Mouse (Mus musculus) embryonic facial prominence, embryonic 12.5 days (tissue): ENCODE data around the gene Nbea. TPM values are rescaled to one million over a fixed set of nuclear protein-coding genes. Genes with fewer than 3 reads are reported as not detected.

Experiments
- ATAC-seq: fragments of 200-750 bp; cut with Nextera tagmentation; 2 replicates; pipeline ENCODE4 v1.8.0; 2017; ENCODE audit not compliant: insufficient number of reproducible peaks, insufficient read depth, low FRiP score, low TSS enrichment
- H3K27ac ChIP-seq: fragments of 300-500 bp; sonication (generic); 2 replicates; pipeline ENCODE4 v1.5.1; 2016; ENCODE audit warnings: mild to moderate bottlenecking
- H3K27me3 ChIP-seq: fragments of 300-500 bp; sonication (generic); 2 replicates; pipeline ENCODE4 v1.6.1; 2016; ENCODE audit warnings: mild to moderate bottlenecking, moderate library complexity
- H3K36me3 ChIP-seq: fragments of 300-500 bp; sonication (generic); 2 replicates; pipeline ENCODE4 v1.6.1; 2016; ENCODE audit warnings: mild to moderate bottlenecking
- H3K4me1 ChIP-seq: fragments of 300-500 bp; sonication (generic); 2 replicates; pipeline ENCODE4 v1.6.1; 2016
- H3K4me2 ChIP-seq: fragments of 300-500 bp; sonication (generic); replicated peaks from 2 replicates; pipeline ENCODE4 v1.6.1; 2016; ENCODE audit warnings: mild to moderate bottlenecking, moderate library complexity
- H3K4me3 ChIP-seq: fragments of 300-500 bp; sonication (generic); 2 replicates; pipeline ENCODE4 v1.5.1; 2016; ENCODE audit warnings: mild to moderate bottlenecking
- H3K9ac ChIP-seq: fragments of 300-500 bp; sonication (generic); 2 replicates; pipeline ENCODE4 v1.6.1; 2016; ENCODE audit warnings: mild to moderate bottlenecking, moderate library complexity
- H3K9me3 ChIP-seq: fragments of 300-500 bp; sonication (generic); 2 replicates; pipeline ENCODE4 v1.6.1; 2016; ENCODE audit warnings: mild to moderate bottlenecking, moderate library complexity
- WGBS: fragments of 180-500 bp; shearing (Covaris S2); methylation state at CpG from one replicate; pipeline ENCODE4 v1.1.7; 2016; 5-methylcytosine and 5-hydroxymethylcytosine counted together
- polyA plus RNA-seq: library from polyadenylated mRNA; unstranded; fragments of >200 nt; fragmentation: Nextera tagmentation; extraction: Ambion mirVana; gene quantifications from 2 replicates; pipeline ENCODE4 v1.2.1, GENCODE M21; 2016

Nbea gene
- polyA plus RNA-seq, 1 experiment from 2014 or later: 24.2 TPM

GRCm38 (mm10) chr3:55889227-55889626 is 294.3 kb downstream of the Nbea start:
- no peak for ATAC-seq
- Histone ChIP-seq H3K9me3 (no peaks in the 10 kb centered on the region), H3K27ac (peak overlapping the region; percentile 12; the same call in 1 of the 2 replicates), H3K4me2 (no peak overlapping the region), H3K9ac (no peak overlapping the region), H3K4me1 (peaks cover 8% of the 10 kb centered on the region; the same call in 1 of the 2 replicates), H3K27me3 (no peaks in the 10 kb centered on the region), H3K36me3 (no peaks in the 10 kb centered on the region), H3K4me3 (no peak overlapping the region)
- 49% methylated on average over 4 of the region's 4 CpGs for WGBS

- WGBS: 58% methylated on average over 2 of the region's 2 CpGs
- Histone ChIP-seq H3K27me3 (no peaks in the 10 kb centered on the region), H3K4me2 (no peak overlapping the region), H3K9me3 (no peaks in the 10 kb centered on the region), H3K9ac (no peak overlapping the region), H3K36me3 (no peaks in the 10 kb centered on the region), H3K4me3 (no peak overlapping the region), H3K27ac (no peak overlapping the region), H3K4me1 (peaks cover 8% of the 10 kb centered on the region; the same call in 1 of the 2 replicates)
- ATAC-seq: no peak
Measured at GRCm38 (mm10) chr3:55887829-55888210, 295.7 kb downstream of the Nbea start.

GRCm38 (mm10) chr3:55887193-55887828 is 296.2 kb downstream of the Nbea start:
- Histone ChIP-seq H3K4me3 (no peak overlapping the region), H3K4me1 (peaks cover 8% of the 10 kb centered on the region; the same call in 1 of the 2 replicates), H3K27me3 (no peaks in the 10 kb centered on the region), H3K9me3 (no peaks in the 10 kb centered on the region), H3K27ac (no peak overlapping the region), H3K4me2 (no peak overlapping the region), H3K36me3 (no peaks in the 10 kb centered on the region), H3K9ac (no peak overlapping the region)
- 62% methylated on average over 10 of the region's 10 CpGs for WGBS
- ATAC-seq: no peak

GRCm38 (mm10) chr3:55872944-55873924 is 310.3 kb downstream of the Nbea start:
- Histone ChIP-seq H3K9ac (no peak overlapping the region), H3K4me3 (no peak overlapping the region), H3K9me3 (no peaks in the 10 kb centered on the region), H3K27ac (no peak overlapping the region), H3K36me3 (no peaks in the 10 kb centered on the region), H3K27me3 (no peaks in the 10 kb centered on the region), H3K4me2 (no peak overlapping the region), H3K4me1 (no peaks in the 10 kb centered on the region)
- no peak for ATAC-seq
- 59% methylated on average over 5 of the region's 5 CpGs for WGBS

GRCm38 (mm10) chr3:55852488-55852887 is 331.0 kb downstream of the Nbea start:
- H3K36me3 ChIP-seq: peaks cover 7% of the 10 kb centered on the region; the same call in 1 of the 2 replicates
- WGBS: 91% methylated on average over 7 of the region's 7 CpGs
- H3K9ac ChIP-seq: no peak overlapping the region
- no peak overlapping the region for H3K4me3 ChIP-seq
- ATAC-seq: no peak
- no peaks in the 10 kb centered on the region for H3K27me3 ChIP-seq
- H3K4me2 ChIP-seq: no peak overlapping the region
- H3K4me1 ChIP-seq: no peaks in the 10 kb centered on the region
- no peaks in the 10 kb centered on the region for H3K9me3 ChIP-seq
- H3K27ac ChIP-seq: no peak overlapping the region

GRCm38 (mm10) chr3:55847115-55847514 is 336.4 kb downstream of the Nbea start:
- H3K4me3 ChIP-seq: no peak overlapping the region
- no peaks in the 10 kb centered on the region for H3K4me1 ChIP-seq
- H3K36me3 ChIP-seq: peaks cover 2% of the 10 kb centered on the region; the same call in 1 of the 2 replicates
- no peak overlapping the region for H3K9ac ChIP-seq
- no peaks in the 10 kb centered on the region for H3K27me3 ChIP-seq
- no peaks in the 10 kb centered on the region for H3K9me3 ChIP-seq
- WGBS: 74% methylated on average over 1 of the region's 1 CpGs
- H3K4me2 ChIP-seq: no peak overlapping the region
- no peak for ATAC-seq
- no peak overlapping the region for H3K27ac ChIP-seq

- H3K4me2 ChIP-seq: no peak overlapping the region
- H3K36me3 ChIP-seq: no peaks in the 10 kb centered on the region
- H3K4me3 ChIP-seq: no peak overlapping the region
- H3K27ac ChIP-seq: no peak overlapping the region
- no peak for ATAC-seq
- H3K9me3 ChIP-seq: no peaks in the 10 kb centered on the region
- no peaks in the 10 kb centered on the region for H3K27me3 ChIP-seq
- 78% methylated on average over 3 of the region's 3 CpGs for whole genome bisulfite sequencing
- no peak overlapping the region for H3K9ac ChIP-seq
- no peaks in the 10 kb centered on the region for H3K4me1 ChIP-seq
Measured at GRCm38 (mm10) chr3:55837188-55837587, 346.3 kb downstream of the Nbea start.

- Histone ChIP-seq H3K9ac (no peak overlapping the region), H3K4me3 (no peak overlapping the region), H3K4me1 (0 out of 2 replicates have a peak, but pooled peaks cover 2% of the 10 kb centered on the region), H3K27me3 (no peaks in the 10 kb centered on the region), H3K9me3 (no peaks in the 10 kb centered on the region), H3K36me3 (no peaks in the 10 kb centered on the region), H3K4me2 (no peak overlapping the region), H3K27ac (no peak overlapping the region)
- ATAC-seq: no peak
- WGBS: 50% methylated on average over 4 of the region's 4 CpGs
Measured at GRCm38 (mm10) chr3:55835207-55835606, 348.3 kb downstream of the Nbea start.

GRCm38 (mm10) chr3:55830226-55830625 is 353.3 kb downstream of the Nbea start:
- Histone ChIP-seq H3K36me3 (no peaks in the 10 kb centered on the region), H3K4me3 (no peak overlapping the region), H3K9ac (no peak overlapping the region), H3K4me2 (no peak overlapping the region), H3K27ac (no peak overlapping the region), H3K9me3 (no peaks in the 10 kb centered on the region), H3K27me3 (no peaks in the 10 kb centered on the region), H3K4me1 (peaks cover 18% of the 10 kb centered on the region)
- WGBS: 22% methylated on average over 5 of the region's 5 CpGs
- no peak for ATAC-seq

- H3K27ac ChIP-seq: 0 out of 2 replicates have a peak overlapping the region, but pooled peaks have one; percentile 37
- ATAC-seq: 0 out of 2 replicates have a peak, but pooled peaks have one; percentile 28
- H3K36me3 ChIP-seq: no peaks in the 10 kb centered on the region
- no peak overlapping the region for H3K9ac ChIP-seq
- H3K4me3 ChIP-seq: no peak overlapping the region
- no peaks in the 10 kb centered on the region for H3K27me3 ChIP-seq
- peaks cover 24% of the 10 kb centered on the region for H3K4me1 ChIP-seq
- H3K4me2 ChIP-seq: no peak overlapping the region
- H3K9me3 ChIP-seq: no peaks in the 10 kb centered on the region
- 16% methylated on average over 10 of the region's 10 CpGs for WGBS
Measured at GRCm38 (mm10) chr3:55828481-55829256, 354.8 kb downstream of the Nbea start.

- Histone ChIP-seq H3K4me2 (no peak overlapping the region), H3K36me3 (no peaks in the 10 kb centered on the region), H3K4me3 (no peak overlapping the region), H3K9ac (no peak overlapping the region), H3K27ac (0 out of 2 replicates have a peak overlapping the region, but pooled peaks have one; percentile 30), H3K9me3 (no peaks in the 10 kb centered on the region), H3K27me3 (no peaks in the 10 kb centered on the region), H3K4me1 (peaks cover 20% of the 10 kb centered on the region)
- no peak for ATAC-seq
- 35% methylated on average over 3 of the region's 3 CpGs for WGBS
Measured at GRCm38 (mm10) chr3:55824864-55825263, 358.6 kb downstream of the Nbea start.
